Mouse (Mus musculus) hindlimb bud, embryonic 11.5 days (tissue): ENCODE data around the gene Fbxw7.
A peak's percentile ranks its signal among the peaks of the same experiment; 100 is the strongest.

Experiments
- DNase-seq: peaks from one replicate; pipeline ENCODE4 v3.0.0-alpha.2; 2012; ENCODE audit warnings: low read depth, low spot score; ENCODE audit errors: extremely low spot score

Fbxw7 gene

DNA sequence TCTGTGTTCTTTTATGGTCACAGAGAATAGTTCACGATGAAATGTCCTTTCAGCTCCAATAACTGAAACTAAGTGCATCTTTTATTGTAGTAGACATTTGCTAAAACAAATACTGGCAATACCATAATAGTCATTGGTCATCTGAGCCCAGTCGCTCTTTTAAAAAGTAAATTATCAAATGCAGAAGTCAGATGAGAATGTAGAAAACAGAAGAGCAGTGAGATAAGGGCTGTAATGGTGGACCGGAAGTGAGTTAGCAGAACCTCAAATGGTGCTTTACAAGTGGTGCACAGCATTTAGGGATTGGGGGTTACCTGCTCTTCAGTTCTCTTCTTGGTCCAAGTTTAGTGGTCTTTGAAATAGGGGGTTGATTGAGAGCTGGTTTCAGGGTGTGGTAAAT is 129.9 kb downstream of the Fbxw7 start:
- DNase-seq, result no peak

DNA sequence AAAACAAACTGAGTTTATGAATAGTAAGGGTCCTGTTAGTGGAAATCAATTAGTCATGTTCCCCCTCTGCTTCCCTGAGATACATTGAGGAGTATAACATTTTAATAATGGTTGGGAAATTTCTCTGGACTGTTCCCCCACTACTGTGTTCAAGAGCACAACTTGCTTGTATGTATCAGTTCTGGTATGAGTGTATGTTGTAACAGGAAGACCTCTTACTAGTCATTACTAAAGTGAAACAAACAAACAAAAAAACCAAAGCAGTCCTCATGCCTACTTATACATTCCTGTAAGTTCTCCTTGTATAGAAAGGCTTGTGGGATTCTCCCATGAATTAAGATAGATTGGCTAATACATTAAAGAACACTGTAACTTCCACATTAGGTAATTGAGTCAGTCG is 131.3 kb downstream of the Fbxw7 start:
- no peak for DNase-seq

DNA sequence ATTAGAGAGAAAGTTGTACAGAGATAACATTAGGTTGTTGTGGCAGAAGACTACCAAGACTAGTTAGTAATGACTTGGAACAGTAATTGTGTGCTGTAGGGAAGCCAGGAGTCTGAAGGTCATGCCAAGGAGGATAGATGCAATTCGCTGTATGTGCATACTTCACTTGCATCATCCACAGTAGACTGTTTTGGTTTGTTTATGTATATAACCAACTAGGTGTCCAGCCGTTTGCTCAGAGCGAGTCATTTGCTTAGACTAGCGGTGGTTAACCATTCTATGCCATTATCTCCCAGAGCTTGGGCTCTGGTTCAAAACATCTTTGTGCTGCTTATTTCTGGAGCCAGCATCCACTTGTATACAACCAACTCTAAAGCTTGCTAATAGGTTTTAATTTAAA is 134.3 kb downstream of the Fbxw7 start:
- no peak for DNase-seq

GRCm38 (mm10) chr3:84951698-84952097 is 136.6 kb downstream of the Fbxw7 start:
- no peak for DNase-seq

DNA sequence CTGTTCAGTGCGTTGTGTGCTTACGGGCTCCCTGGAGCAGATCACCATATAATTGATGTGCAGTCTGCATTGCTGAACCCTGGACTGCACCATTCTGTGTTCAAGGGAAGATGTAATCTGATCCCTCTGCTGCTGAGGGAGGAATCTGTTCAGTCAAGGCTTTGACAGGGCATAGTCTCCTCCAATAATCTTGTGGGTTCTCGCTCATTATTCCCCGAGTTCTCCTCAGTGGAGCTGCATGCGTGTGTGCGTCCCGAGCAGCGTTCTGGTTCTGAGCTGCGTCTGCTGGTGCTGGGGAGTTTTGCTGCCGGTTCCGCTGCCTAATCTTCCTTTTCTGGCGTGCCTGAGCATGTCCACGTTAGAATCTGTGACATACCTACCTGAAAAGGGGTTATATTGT is 137.1 kb downstream of the Fbxw7 start:
- DNase-seq, result peak; percentile 66

- DNase-seq, result no peak
These were observed 137.6 kb downstream of the Fbxw7 start for GRCm38 (mm10) chr3:84952585-84953187.

DNA sequence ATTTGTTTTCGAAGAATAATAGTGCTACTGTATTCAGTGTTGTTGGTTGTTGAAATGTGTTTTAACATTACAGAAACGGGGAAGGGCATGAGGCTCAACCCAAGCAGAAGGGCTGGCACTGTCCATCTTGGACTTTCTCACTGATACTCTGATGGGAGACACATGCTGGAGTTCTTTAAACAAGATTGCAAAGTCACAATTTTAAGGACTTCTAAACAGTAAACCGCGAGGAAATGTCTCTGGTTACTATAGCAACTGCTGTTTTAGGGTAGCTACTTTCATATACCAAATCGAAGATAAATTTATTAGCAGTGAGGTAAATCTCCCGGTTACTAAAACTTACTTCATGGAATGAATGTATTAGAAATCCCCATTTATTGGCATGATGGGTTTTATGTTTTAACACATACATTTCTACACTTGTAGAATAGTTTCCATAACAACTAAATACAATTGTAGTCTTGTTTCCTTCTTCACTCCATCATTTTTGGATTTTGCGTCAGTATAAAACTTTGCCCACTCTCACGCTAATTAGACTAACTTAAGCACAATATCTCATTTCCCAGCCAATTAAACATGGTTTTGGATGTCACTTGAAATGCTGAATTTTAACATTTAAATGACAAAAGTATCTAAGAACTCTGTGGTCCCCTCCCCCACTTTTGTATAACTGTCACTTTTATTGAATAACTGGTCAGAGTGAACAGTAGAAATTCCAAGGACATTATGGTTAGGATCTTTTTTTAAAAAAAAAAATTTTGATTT is 140.1 kb downstream of the Fbxw7 start:
- DNase-seq, result no peak

DNA sequence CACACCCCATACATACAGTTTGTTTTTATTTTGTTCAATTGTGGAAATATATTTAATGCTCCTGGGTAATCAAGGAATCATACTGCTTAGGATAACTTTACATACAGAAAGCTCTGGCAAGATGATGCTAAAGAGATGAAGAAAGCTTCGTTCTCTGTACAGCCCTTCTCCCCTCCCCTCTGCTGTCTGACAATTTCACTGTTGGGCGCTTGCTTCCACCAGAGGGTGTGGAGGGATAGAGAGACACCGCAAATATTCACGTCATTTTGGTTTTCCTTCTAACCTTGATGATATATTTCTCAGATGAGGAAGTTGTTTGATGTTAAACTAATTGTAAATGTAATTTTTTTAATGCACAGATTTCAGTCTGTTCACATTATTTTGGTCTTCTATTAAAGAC is 140.8 kb downstream of the Fbxw7 start:
- no peak for DNase-seq

GRCm38 (mm10) chr3:84965156-84965555 is 150.1 kb downstream of the Fbxw7 start:
- DNase-seq, result no peak

- no peak for DNase-seq
These were observed 152.3 kb downstream of the Fbxw7 start for GRCm38 (mm10) chr3:84967364-84967763.

GRCm38 (mm10) chr3:84971561-84971960 is 156.5 kb downstream of the Fbxw7 start:
- no peak for DNase-seq

DNA sequence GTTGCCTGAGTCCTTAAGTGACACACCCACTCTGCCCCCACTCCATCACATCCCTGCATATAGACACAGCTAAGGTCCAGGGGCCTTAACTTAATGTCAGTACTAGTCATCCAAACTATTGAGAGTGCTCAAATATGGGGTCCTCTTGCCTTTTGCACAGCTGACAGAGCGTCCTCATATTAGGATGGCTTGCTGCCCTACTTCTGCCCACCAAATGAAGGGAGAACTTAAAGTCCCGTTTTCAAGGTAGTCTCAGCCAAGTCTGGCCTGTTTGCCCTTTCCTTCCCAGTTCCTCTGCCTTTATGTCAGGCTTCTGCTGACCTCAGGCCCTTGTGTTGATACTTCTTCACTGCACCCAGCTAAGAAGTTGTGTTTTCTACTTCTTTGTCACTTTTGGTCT is 157.8 kb downstream of the Fbxw7 start:
- DNase-seq, result no peak

DNA sequence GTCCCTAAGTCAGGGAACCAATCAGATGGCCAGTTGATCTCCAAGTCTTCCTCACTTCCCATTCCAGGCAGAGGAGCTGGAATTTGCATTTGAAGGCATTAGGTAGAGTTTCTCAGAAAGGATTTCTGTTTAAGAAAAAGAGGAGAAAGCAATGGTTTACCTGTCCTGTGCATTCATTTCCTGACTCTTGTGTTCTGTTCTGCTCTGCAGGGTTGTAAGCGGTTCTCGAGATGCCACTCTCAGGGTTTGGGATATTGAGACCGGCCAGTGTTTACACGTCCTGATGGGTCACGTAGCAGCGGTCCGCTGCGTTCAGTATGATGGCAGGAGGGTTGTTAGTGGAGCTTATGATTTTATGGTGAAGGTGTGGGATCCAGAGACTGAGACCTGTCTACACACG is 159.1 kb downstream of the Fbxw7 start:
- DNase-seq, result no peak

- no peak for DNase-seq
These were observed 163.6 kb downstream of the Fbxw7 start for GRCm38 (mm10) chr3:84978676-84979075.

DNA sequence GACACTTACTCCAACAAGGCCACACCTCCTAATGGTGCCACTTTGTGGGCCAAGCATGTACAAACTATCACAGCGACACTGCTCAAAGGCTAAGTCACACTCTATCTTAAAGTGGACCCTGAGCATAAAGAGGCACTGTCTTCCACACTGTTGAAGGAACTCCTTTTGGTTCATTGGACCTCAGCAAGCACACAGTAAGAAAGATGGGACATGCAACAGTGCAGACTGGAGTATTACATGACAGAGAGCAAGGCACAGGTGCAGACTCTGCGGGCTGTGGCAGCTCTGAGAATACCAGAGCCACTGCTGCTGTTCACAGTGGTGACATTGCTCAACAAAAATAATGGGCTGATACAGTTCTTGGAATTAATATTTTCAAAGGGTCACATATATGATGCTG is 165.1 kb downstream of the Fbxw7 start:
- DNase-seq, result no peak

DNA sequence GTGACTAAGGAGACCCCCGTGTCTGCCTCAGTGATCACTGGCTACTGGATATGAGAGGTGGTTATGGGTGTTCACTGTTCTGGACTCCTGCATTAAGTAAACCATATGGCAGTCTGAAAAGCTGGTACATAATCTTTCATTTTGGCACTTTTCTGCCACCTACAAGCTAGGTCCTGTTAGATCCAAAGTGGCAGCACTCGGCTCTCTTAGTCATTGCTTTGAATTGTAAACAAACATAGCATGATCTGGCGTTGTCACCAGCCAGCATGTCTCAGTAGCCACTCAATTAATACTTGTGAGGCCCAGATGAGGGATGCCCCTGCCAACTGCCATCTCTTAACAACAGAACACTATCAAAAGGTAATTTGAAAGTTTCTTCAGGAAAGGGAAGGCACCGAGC is 167.6 kb downstream of the Fbxw7 start:
- no peak for DNase-seq

DNA sequence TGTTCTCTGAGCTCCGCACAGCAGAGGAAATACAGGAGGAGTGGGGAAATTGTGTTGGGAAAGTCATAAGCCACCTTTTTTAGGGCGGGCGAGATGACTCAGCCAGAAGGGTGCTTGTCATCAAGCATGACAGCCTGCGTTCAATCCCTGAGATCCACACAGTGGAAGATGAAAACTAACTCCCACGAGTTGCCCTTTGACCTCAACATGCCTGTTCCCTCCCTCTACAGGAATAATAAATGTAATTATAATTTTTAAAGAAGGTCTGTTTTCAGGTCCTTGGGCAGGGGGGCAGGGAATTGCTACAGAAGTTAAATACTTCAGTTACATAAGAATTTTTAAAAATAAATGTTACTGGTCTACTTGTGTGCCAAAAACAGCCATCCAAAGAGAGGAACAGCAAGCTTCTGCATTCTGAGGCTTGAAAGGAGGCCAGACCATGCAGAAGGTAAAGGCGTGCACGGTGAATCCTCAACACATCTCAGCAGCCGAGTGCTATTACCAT is 170.1 kb downstream of the Fbxw7 start:
- DNase-seq, result no peak

DNA sequence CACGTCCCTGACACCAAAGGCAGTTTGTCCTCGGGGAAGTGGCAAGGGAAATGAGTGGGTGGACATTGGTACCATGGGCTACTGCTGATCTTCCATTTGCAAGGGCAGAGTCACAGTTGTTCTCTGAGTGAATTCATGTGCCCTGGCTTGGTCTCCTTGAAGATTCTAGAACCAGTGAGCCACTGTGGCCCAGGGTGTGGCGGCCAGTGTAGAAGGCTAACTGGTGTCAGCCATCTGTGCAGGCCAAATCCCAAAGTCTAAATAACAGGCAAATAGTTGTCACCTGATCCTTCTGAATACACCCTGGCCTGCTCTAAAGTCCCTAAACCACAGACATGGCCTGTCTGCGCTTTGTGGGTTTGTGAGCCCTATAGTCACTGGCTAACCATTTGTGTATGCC is 173.8 kb downstream of the Fbxw7 start:
- DNase-seq, result no peak

GRCm38 (mm10) chr3:85005257-85005656 is 190.2 kb downstream of the Fbxw7 start:
- DNase-seq, result no peak

DNA sequence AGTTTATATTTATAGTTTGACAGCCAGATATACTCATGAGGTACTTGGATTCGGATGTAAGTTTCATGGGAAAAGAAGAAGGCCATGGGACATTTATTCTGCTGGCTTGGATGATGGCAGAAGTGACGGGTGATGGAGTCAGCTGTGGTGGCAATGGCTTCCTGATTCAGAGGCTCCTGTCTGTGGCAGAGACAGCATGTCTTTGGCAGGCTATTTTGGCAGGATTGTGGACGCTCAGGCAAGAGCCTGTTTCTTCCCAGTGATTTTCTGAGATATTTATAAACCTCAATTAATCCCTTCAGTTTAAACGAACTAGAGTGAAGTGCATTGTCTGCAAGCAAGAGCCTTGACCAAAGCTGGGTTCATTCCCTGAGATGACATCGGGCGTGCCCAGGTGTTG is 197.8 kb downstream of the Fbxw7 start:
- DNase-seq, result no peak

DNA sequence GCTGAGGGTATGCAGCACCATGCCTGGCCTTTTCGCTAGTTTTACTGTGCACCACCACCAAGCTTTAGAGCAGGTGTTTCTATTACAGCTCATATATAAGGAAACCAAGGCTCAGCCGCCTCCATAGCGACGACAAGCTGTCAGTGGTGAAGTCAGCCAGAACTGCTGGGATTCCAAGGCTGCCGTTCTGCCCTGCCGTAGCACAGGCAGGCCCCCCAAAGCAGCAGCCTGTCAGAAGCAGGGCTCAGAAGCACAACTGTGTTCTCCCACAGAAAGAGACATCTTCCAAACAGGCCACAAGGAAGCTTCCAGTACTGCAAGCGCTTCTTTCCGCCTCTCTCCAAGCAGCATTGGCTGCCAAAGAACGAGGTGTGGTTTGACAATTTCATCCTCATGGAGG is 200.6 kb downstream of the Fbxw7 start:
- no peak for DNase-seq

GRCm38 (mm10) chr3:85020137-85020536 is 205.1 kb downstream of the Fbxw7 start:
- DNase-seq, result no peak

DNA sequence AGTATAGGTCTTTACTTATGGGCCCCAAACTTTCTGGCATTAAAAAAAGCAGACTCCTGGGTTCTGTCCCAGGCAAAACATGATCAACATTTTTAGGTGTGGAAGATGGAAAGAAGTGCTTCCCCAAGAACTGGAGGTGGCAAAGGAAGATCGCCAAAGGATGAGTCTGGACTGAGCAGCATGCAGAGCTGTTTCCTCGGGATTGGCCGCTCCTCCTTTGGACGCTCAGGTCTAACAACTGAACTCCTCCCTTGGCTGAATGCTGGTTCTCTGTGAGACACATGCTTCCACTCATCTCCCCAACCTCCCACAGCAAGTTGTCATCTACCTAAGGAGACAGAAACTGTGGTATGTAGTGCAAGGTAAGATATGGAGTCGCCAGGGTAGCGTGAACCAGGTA is 206.7 kb downstream of the Fbxw7 start:
- DNase-seq, result no peak
